Mouse (Mus musculus) thymus, postnatal 10 days (tissue): ENCODE results near the gene Vkorc1.

Experiments
- DNase-seq, 2 experiments: peaks; one replicate each; pipeline ENCODE4 v3.0.0; 2021; ENCODE audit warnings: low spot score in 2 of 2

Gene Vkorc1

DNA sequence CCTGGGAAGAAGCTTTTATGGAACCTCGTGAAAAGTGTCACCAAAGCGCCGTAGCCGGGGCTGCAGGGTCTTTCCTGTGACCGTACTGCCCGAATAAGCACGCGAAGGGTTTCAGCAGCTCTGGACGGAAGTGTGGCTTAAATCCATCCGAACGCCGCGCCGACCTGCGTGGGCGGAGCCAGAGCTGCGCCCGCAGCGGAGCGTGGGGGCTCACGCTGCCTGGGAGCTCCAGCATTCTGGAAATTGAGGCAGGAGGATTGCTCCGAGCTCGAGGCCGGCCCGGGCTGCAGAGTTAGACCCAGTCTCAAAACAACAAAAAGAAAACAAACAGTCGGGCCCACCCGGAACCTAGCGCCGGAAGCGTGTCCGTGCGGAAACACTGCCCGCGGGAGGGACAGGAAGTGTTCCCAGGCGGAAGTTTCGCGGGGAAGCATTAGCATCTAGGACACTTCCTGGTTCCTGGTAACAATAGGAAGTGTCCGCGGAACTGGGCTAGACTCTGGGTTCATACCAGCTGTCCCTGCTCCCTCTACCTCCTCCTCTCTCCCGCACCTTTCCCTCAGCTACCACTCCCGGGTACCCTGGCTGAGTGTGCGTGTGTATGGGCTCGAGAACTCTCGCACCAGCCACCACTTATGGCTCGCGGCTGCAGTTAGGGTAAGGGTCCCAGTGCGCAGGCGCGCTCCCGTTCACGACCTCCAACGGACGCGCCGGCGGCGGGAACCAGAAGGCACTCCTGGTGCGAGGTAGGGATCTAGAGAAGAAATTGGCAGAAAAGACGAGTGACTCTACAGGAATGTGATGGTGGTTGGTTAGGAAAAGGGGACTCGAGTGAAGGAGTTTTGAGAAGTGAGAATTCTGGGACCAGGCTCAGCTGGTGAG, 18.7 kb downstream of the Vkorc1 start, which contains the start of gene Zfp668:
TSS of gene Zfp668 (minus strand) at position 362 of the 882 bp plus-strand sequence.
- DNase-seq, result peak; percentile 80 to 84

DNA sequence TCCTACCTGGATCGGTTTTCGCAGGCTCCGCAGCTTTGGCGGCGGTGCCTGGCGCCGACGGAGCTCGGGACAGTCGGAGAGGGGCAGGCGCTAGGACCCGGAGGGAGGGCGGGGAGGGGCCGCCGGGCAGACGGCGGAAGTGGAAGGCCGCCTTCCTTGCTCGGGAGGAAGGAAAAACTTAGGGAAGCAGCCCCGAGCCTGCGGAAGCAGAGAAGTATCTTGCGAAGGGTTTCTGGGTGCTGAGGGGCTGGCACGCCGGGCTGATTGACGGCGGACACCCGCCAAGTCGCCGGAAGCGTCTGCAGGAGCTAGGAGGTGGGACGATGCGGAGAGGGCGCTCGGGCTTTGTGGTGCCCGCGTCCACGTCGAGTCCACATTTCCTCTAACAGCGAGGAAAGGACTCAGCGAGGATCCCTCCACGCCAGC, 19.4 kb downstream of the Vkorc1 start, which contains the start of gene Zfp646:
TSS of gene Zfp646 (plus strand) at position 181 of the 426 bp plus-strand sequence.
- DNase-seq, result peak; percentile 63 to 67

DNA sequence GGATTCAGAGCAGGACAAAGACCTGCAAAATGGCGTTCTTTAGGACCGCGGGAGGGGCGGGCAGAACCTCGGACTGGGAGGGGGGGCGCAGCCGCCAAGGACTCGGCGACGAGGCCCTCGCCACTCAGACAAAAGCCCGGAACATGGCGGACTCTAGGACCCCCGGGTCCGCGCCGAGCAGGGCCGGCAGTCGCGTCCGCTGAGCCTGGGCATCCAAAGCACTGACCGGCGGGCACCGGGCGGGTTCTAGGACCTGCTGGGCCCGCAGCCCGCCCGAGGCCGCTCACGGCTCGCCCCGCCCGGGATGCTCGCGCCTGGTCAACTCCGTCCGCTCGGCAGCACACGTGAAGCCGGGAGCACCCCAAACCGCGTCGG, 19.8 kb downstream of the Vkorc1 start:
- peak; percentile 84 to 85 for DNase-seq

DNA sequence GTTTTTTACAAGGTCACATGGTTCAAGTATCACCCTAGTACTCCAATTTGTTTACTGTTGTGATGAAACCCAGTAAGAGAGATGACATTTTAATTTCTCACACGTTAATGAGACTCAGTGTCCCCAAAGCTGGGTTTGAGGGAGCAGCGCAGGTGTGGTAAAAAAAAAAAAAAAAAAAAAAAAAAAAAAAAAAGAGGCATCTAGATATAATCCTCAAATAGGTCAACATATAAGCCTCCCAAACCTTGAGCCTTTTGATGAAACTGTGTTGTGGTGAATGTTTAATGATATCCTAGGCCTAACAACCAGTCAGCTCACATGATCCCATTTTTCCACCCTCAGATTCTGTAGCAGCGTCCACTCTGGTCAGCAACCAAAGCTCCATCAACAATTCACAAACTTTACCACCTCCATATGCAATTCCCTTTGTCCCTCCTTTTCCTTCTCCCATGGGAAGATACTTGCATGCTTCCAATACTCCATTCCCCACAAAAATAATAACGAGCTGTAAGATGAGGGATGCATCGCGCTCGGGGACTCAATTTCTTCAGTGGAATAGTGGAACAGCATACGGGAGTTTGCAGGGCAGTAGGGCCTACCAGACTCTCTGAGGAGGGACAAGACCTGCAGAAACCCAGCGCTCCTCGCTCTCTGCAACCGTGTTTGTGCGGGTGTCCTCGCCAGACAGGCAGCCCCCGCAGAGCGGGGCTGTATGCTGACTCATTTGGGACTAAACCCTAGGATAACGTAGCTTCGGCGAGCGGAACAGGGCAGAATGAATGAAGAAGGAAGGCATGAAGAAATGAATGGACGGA, 20.4 kb downstream of the Vkorc1 start:
- no peak for DNase-seq

DNA sequence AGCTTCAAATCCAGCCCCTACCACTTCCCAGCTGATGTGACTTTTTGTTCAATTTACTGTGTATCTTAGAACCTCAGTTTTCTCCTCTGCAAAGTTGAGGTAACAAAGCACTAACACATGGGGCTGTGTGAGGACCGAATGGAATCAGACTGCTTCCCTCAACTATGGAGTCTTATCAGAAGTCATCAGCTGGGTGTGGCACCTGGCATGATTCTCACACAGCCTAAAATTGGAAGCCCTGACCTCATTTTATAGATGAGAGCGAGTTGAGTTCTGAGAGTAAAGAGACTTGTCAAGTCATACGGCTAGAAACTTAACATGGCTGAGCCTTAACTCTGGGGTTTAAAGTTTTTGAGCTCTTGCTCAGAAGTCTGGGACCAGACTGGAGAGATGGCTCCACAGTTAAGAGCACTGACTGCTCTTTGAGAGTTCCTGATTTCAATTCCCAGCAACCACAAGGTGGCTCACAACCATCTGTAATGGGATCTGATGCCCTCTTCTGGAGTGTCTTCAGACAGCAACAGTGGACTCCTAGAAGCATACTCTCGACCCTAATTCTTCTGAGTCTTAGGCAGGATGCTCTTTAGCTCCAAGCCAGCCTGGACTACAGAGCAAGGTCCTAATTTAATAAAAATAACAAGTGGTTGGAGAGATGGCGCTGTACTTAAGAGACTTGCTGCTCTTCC, 25.1 kb downstream of the Vkorc1 start:
- no peak for DNase-seq

DNA sequence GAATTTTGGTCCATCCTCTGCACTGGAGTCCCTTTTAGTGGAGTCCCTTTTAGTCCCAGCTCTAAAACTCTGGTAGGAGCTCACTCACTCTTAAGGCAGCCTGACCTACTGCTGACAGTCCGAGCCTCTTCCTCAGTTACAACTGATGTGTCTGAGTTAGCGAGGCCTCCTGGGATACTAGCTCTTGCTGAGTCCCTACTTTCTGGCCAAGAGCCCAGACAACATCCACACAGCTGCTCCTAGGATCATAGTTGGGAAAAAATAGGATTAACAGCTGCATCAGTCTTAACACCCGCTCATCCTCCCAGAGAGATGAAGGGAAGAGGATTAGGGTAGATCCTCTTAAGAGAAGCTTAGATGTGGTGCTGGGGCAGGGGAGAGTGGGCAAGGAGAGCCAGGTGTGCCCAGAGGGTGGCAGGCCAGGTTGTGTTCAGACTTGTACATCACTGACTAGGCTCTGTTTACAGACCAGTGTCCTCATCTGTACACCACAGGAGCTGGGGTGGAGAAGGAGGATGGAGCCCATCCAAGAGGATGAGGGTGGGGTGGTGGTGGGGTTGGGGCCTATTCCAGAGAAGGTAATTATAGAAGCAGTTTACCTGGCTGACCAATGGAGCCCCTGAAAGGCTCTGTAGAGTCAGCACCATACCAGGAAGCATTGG, 26.1 kb downstream of the Vkorc1 start:
- no peak for DNase-seq

DNA sequence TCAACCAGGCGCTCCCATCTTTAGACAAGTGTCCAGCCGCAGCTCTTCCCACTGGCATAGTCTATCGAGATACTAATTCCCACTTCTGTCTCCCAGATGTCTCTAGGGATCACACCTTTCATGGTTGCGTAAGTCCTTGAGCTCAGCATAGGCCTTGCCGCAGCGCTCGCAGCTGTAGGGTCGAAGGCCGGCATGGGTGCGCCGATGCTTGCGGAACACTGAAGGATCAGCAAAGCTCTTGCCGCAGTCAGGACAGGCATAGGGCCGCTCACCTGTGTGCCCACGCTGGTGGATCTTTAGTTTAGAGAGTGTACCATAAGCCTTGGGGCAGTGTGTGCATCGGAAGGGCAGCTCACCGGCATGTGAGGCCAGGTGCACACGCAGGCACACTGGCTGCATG, 27.8 kb downstream of the Vkorc1 start:
- no peak for DNase-seq

DNA sequence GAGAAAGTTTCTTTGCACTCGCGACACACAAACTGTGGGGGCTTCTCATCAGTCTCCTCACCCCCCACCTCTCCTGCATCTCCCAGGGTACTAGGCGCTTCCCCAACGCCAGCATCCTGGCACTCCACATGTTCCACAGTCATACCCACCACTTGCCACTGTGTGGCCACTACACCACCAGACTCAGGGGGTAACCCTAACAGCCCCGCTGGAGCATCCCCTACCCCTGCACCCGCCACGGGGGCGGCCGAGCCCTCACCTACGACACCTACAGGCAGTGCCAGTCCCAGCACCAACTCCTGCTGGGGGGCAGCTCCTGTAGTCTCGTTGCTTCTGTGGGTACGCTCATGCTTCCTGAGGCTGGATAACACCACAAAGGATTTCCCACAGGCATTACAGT, 29.0 kb downstream of the Vkorc1 start:
- no peak for DNase-seq

DNA sequence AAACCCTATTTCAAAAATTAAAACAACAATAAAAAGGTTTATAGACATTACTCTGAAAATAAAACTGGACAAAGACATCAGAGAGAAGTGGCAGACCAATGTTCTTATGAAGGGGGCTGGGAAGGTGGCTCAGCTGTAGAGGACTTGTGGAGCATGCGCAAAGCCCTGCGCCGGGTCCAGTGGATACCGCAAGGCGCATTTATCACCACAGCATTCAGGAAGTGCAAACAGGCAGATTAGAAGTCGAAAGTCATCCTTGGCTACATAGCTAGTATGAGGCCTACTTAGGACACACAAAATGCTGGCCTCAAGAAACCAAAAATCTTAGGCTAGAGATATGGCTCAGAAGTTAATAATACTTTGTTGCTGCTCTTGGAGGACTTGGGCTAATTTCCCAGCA, 37.2 kb downstream of the Vkorc1 start:
- no peak for DNase-seq

DNA sequence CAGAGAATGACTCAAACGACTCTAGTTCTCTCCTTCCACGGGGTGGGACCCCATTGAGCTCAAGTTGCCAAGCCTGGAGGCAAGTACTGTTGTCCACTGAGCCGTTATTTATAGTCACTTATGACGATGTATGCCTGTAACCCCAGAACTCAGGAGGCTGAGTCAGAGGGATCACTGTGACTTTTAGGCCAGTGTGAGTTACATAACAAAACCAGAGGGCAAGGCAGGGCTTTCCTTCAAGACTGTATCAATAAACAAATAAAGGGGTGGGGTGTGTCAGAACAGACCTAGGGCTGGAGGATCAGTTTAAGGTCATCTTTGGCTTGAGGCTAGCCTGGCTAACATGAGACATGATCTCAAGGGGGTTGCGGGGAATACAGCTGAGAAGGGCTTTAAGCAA, 44.5 kb downstream of the Vkorc1 start:
- no peak for DNase-seq

DNA sequence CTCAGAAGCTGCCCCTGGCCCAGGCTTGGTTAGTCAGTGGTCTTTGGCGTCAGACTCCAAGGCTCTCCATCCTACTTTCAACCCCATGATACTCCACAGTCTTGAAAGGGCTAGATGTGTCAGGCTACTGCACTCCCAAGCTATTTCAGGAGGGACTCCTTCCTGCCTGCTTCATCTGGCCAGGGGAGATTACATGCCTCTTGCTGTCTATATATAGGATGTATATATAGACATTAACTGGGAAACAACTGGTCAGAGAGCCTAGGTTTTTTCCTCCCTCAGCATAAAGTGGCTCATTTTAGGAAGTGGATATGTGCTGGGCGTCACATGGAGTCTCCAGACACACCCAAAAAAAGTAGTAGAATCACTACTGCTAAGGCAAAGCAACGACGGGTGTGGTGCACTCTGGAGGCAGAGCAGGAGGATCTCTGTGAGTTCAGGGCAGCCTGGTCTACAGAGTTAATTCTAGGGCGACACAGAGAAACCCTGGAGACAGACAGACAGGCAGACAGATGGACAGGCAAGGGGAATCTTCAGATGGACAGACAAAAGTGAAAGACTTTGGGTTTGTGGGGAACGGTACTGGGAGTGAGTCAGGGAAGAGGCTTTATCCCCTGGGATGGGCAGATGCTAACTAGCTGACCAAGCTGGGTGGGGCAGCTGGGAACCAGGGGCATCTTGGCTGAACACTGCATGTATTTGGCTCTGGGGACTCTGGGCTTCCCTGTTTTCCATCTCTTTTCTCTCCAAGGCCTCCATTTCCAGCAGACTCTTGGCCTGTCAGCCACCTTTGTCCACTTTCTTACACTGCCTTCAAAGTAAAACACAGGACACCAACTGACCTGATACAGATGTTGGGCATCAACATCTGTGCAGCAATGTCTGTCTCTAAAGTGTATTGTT, 45.2 kb downstream of the Vkorc1 start:
- DNase-seq, result no peak
